Mouse (Mus musculus): Measurements from ENCODE around the gene Lor. TPM values are rescaled to one million over a fixed set of nuclear protein-coding genes. Genes with fewer than 3 reads are reported as not detected.
A peak's percentile ranks its signal among the peaks of the same experiment; 100 is the strongest.

The Lor gene
- 0.31 and 0.69 TPM in 2 replicates for polyA plus RNA-seq (2014; fragmentation: Nextera tagmentation; extraction: Ambion mirVana)

DNA sequence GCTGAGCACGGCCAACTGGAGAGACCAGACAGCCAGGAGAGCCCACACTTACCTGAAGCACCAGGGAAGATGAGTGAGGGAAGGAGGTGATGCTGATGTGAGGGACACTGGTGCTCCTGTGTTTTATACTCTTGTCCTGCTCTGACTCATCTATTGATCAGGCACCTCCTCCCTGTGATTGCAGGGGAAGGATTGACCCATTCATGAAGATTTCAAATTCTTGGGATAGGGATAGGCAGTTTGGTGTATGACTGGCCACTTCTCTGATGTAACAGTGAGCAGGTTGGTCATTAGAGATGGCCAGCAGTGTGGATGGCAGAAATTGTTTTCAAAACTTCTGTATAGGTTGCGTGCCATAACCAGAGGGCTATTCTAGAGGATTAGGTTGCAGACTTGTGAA, at the start of gene Lor:
Gene Lor (minus strand): TSS at position 101 of the 400 bp plus-strand sequence.
- ATAC-seq (replicated peaks; ENCODE audit: insufficient number of reproducible peaks, low FRiP score, low TSS enrichment, low read depth) (no peak), DNase-seq (ENCODE audit: low spot score) (no peak)
- Histone ChIP-seq H3K4me3 (ENCODE audit: low read depth, low read length) (no peak within 1 kb of the TSS; the same call in 1 of the 2 replicates), H3K27ac (replicated peaks; ENCODE audit: low read depth, low read length) (no peak within 1 kb of the TSS), H3K27me3 (ENCODE audit: control insufficient read depth, insufficient read depth, low read length) (peaks cover 12% of the 10 kb centered on the region), H3K4me1 (ENCODE audit: control insufficient read depth, insufficient read depth, low read length) (no peaks in the 10 kb centered on the region), H3K4me2 (ENCODE audit: low read depth, low read length) (peak within 1 kb of the TSS; percentile 96; the same call in 1 of the 2 replicates), H3K9me3 (replicated peaks; ENCODE audit: control insufficient read depth, low read length) (no peaks in the 10 kb centered on the region), H3K36me3 (replicated peaks; ENCODE audit: control insufficient read depth, insufficient read depth, low read depth, low read length) (no peaks in the 10 kb centered on the region), H3K9ac (replicated peaks; ENCODE audit: low read length) (no peak within 1 kb of the TSS)
- WGBS: 78% methylated on average over 2 of the region's 2 CpGs

GRCm38 (mm10) chr3:92123847-92124246, 40.9 kb upstream of the Lor start, which contains the start of gene Prr9:
TSS of gene Prr9 (minus strand) at chr3:92123947.
- Histone ChIP-seq H3K36me3 (replicated peaks; ENCODE audit: control insufficient read depth, insufficient read depth, low read depth, low read length) (no peaks in the 10 kb centered on the region), H3K27ac (replicated peaks; ENCODE audit: low read depth, low read length) (no peak within 1 kb of the TSS), H3K9me3 (replicated peaks; ENCODE audit: control insufficient read depth, low read length) (no peaks in the 10 kb centered on the region), H3K9ac (replicated peaks; ENCODE audit: low read length) (no peak within 1 kb of the TSS), H3K4me2 (ENCODE audit: low read depth, low read length) (no peak within 1 kb of the TSS), H3K4me1 (ENCODE audit: control insufficient read depth, insufficient read depth, low read length) (no peaks in the 10 kb centered on the region), H3K27me3 (ENCODE audit: control insufficient read depth, insufficient read depth, low read length) (no peaks in the 10 kb centered on the region), H3K4me3 (ENCODE audit: low read depth, low read length) (no peak within 1 kb of the TSS)
- no peak for DNase-seq (ENCODE audit: low spot score)
- WGBS: 82% methylated on average over 5 of the region's 5 CpGs
- no peak for ATAC-seq (replicated peaks; ENCODE audit: insufficient number of reproducible peaks, low FRiP score, low TSS enrichment, low read depth)

- Histone ChIP-seq H3K9ac (replicated peaks; ENCODE audit: low read length) (no peak overlapping the region), H3K9me3 (replicated peaks; ENCODE audit: control insufficient read depth, low read length) (no peaks in the 10 kb centered on the region), H3K4me1 (ENCODE audit: control insufficient read depth, insufficient read depth, low read length) (no peaks in the 10 kb centered on the region), H3K27me3 (ENCODE audit: control insufficient read depth, insufficient read depth, low read length) (no peaks in the 10 kb centered on the region), H3K27ac (replicated peaks; ENCODE audit: low read depth, low read length) (no peak overlapping the region), H3K4me2 (ENCODE audit: low read depth, low read length) (no peak overlapping the region), H3K4me3 (ENCODE audit: low read depth, low read length) (no peak overlapping the region), H3K36me3 (replicated peaks; ENCODE audit: control insufficient read depth, insufficient read depth, low read depth, low read length) (no peaks in the 10 kb centered on the region)
- WGBS: 83% methylated on average over 3 of the region's 3 CpGs
- ATAC-seq (replicated peaks; ENCODE audit: insufficient number of reproducible peaks, low FRiP score, low TSS enrichment, low read depth) (no peak), DNase-seq (ENCODE audit: low spot score) (no peak)
These were observed 38.0 kb upstream of the Lor start for GRCm38 (mm10) chr3:92120902-92121301.

GRCm38 (mm10) chr3:92117930-92118329, 35.0 kb upstream of the Lor start:
- H3K27ac ChIP-seq (replicated peaks; ENCODE audit: low read depth, low read length): no peak overlapping the region
- no peak for ATAC-seq (replicated peaks; ENCODE audit: insufficient number of reproducible peaks, low FRiP score, low TSS enrichment, low read depth)

GRCm38 (mm10) chr3:92111526-92111925, 28.6 kb upstream of the Lor start:
- no peak for DNase-seq (ENCODE audit: low spot score)
- no peaks in the 10 kb centered on the region for H3K27me3 ChIP-seq (ENCODE audit: control insufficient read depth, insufficient read depth, low read length)

More at GRCm38 (mm10) chr3:92117930-92118329, 35.0 kb upstream of the Lor start:
- no peak overlapping the region for H3K4me2 ChIP-seq (ENCODE audit: low read depth, low read length)
- no peaks in the 10 kb centered on the region for H3K36me3 ChIP-seq (replicated peaks; ENCODE audit: control insufficient read depth, insufficient read depth, low read depth, low read length)
- H3K4me1 ChIP-seq (ENCODE audit: control insufficient read depth, insufficient read depth, low read length): no peaks in the 10 kb centered on the region
- no peak overlapping the region for H3K4me3 ChIP-seq (ENCODE audit: low read depth, low read length)
- H3K27me3 ChIP-seq (ENCODE audit: control insufficient read depth, insufficient read depth, low read length): no peaks in the 10 kb centered on the region
- WGBS: 36% methylated on average over 3 of the region's 3 CpGs
- DNase-seq (ENCODE audit: low spot score): peak; percentile 45
- no peaks in the 10 kb centered on the region for H3K9me3 ChIP-seq (replicated peaks; ENCODE audit: control insufficient read depth, low read length)
- no peak overlapping the region for H3K9ac ChIP-seq (replicated peaks; ENCODE audit: low read length)

GRCm38 (mm10) chr3:92110790-92111189, 27.8 kb upstream of the Lor start:
- Histone ChIP-seq H3K9ac (replicated peaks; ENCODE audit: low read length) (no peak overlapping the region), H3K9me3 (replicated peaks; ENCODE audit: control insufficient read depth, low read length) (no peaks in the 10 kb centered on the region), H3K27me3 (ENCODE audit: control insufficient read depth, insufficient read depth, low read length) (no peaks in the 10 kb centered on the region), H3K27ac (replicated peaks; ENCODE audit: low read depth, low read length) (no peak overlapping the region), H3K4me1 (ENCODE audit: control insufficient read depth, insufficient read depth, low read length) (no peaks in the 10 kb centered on the region), H3K36me3 (replicated peaks; ENCODE audit: control insufficient read depth, insufficient read depth, low read depth, low read length) (no peaks in the 10 kb centered on the region), H3K4me3 (ENCODE audit: low read depth, low read length) (no peak overlapping the region), H3K4me2 (ENCODE audit: low read depth, low read length) (no peak overlapping the region)
- no peak for ATAC-seq (replicated peaks; ENCODE audit: insufficient number of reproducible peaks, low FRiP score, low TSS enrichment, low read depth)
- DNase-seq (ENCODE audit: low spot score): peak; percentile 7

More at GRCm38 (mm10) chr3:92111526-92111925, 28.6 kb upstream of the Lor start:
- Histone ChIP-seq H3K36me3 (replicated peaks; ENCODE audit: control insufficient read depth, insufficient read depth, low read depth, low read length) (no peaks in the 10 kb centered on the region), H3K4me3 (ENCODE audit: low read depth, low read length) (no peak overlapping the region), H3K4me2 (ENCODE audit: low read depth, low read length) (no peak overlapping the region), H3K9ac (replicated peaks; ENCODE audit: low read length) (no peak overlapping the region), H3K9me3 (replicated peaks; ENCODE audit: control insufficient read depth, low read length) (no peaks in the 10 kb centered on the region), H3K4me1 (ENCODE audit: control insufficient read depth, insufficient read depth, low read length) (no peaks in the 10 kb centered on the region), H3K27ac (replicated peaks; ENCODE audit: low read depth, low read length) (no peak overlapping the region)
- no peak for ATAC-seq (replicated peaks; ENCODE audit: insufficient number of reproducible peaks, low FRiP score, low TSS enrichment, low read depth)

GRCm38 (mm10) chr3:92106582-92106981, 23.6 kb upstream of the Lor start:
- Histone ChIP-seq H3K27me3 (ENCODE audit: control insufficient read depth, insufficient read depth, low read length) (no peaks in the 10 kb centered on the region), H3K27ac (replicated peaks; ENCODE audit: low read depth, low read length) (no peak overlapping the region), H3K4me2 (ENCODE audit: low read depth, low read length) (no peak overlapping the region), H3K4me3 (ENCODE audit: low read depth, low read length) (no peak overlapping the region), H3K4me1 (ENCODE audit: control insufficient read depth, insufficient read depth, low read length) (no peaks in the 10 kb centered on the region), H3K9me3 (replicated peaks; ENCODE audit: control insufficient read depth, low read length) (no peaks in the 10 kb centered on the region), H3K9ac (replicated peaks; ENCODE audit: low read length) (no peak overlapping the region), H3K36me3 (replicated peaks; ENCODE audit: control insufficient read depth, insufficient read depth, low read depth, low read length) (no peaks in the 10 kb centered on the region)
- WGBS: 9% methylated on average over 6 of the region's 6 CpGs
- DNase-seq (ENCODE audit: low spot score): peak; percentile 53
- ATAC-seq (replicated peaks; ENCODE audit: insufficient number of reproducible peaks, low FRiP score, low TSS enrichment, low read depth): no peak; the same call in 1 of the 2 replicates

DNA sequence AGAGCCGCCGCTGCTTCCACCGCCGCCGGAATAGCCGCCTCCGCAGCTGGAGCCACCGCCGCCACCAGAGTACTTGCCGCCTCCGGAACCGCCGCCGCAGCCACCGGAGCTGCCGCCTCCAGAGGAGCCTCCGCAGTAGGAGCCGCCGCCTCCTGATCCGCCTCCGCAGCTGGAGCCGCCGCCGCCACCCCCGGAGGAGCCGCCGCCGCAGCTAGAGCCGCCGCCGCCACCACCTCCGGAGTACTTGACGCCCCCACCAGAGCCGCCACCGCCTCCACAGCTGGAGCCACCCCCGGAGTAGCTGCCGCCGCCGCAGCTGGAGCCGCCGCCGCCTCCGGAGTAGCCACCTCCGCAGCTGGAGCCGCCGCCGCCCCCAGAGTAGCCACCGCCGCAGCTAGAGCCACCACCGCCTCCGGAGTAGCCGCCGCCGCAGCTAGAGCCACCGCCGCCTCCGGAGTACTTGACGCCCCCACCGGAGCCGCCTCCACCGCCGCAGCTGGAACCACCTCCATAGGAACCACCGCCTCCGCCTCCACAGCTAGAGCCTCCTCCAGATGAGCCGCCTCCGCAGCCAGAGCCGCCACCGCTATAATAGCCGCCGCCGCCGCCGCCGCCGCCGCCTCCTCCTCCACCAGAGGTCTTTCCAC, 1.5 kb downstream of the Lor start:
- ATAC-seq (replicated peaks; ENCODE audit: insufficient number of reproducible peaks, low FRiP score, low TSS enrichment, low read depth) (peak; percentile 74), DNase-seq (ENCODE audit: low spot score) (peak; percentile 65)
- H3K4me1 ChIP-seq (ENCODE audit: control insufficient read depth, insufficient read depth, low read length): no peaks in the 10 kb centered on the region
- H3K4me2 ChIP-seq (ENCODE audit: low read depth, low read length): peak overlapping the region; percentile 96
- H3K4me3 ChIP-seq (ENCODE audit: low read depth, low read length): peak overlapping the region; percentile 69
- H3K27ac ChIP-seq (replicated peaks; ENCODE audit: low read depth, low read length): no peak overlapping the region
- H3K27me3 ChIP-seq (ENCODE audit: control insufficient read depth, insufficient read depth, low read length): peaks cover 12% of the 10 kb centered on the region
- H3K9me3 ChIP-seq (replicated peaks; ENCODE audit: control insufficient read depth, low read length): no peaks in the 10 kb centered on the region
- no peaks in the 10 kb centered on the region for H3K36me3 ChIP-seq (replicated peaks; ENCODE audit: control insufficient read depth, insufficient read depth, low read depth, low read length)
- WGBS: 1% methylated on average over 52 of the region's 76 CpGs
- peak overlapping the region; percentile 64 for H3K9ac ChIP-seq (replicated peaks; ENCODE audit: low read length)
